Mouse (Mus musculus) forelimb bud, embryonic 11.5 days (tissue): ENCODE results near the gene Rhbdd2.

Experiments used
- DNase-seq: peaks from one replicate; pipeline ENCODE4 v3.0.0-alpha.2; 2012; ENCODE audit warnings: low read depth, low spot score

Gene Rhbdd2

DNA sequence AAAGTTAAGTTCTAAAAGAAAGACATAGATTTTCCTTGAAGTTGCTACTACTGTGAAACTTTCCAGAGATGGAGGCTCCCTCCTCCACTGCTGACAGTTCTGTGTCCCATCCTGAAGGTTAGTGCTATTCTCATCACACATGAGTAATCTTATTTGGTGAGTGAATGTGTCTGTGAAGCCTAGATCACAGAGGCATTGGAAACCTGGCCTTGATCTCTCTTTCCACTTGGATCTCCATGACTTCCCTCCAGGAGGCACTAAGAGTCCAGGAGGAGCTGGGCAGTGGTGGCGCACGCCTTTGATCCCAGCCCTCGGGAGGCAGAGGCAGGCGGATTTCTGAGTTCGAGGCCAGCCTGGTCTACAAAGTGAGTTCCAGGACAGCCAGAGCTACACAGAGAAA lies 49.6 kb downstream of the Rhbdd2 start:
- no peak for DNase-seq

DNA sequence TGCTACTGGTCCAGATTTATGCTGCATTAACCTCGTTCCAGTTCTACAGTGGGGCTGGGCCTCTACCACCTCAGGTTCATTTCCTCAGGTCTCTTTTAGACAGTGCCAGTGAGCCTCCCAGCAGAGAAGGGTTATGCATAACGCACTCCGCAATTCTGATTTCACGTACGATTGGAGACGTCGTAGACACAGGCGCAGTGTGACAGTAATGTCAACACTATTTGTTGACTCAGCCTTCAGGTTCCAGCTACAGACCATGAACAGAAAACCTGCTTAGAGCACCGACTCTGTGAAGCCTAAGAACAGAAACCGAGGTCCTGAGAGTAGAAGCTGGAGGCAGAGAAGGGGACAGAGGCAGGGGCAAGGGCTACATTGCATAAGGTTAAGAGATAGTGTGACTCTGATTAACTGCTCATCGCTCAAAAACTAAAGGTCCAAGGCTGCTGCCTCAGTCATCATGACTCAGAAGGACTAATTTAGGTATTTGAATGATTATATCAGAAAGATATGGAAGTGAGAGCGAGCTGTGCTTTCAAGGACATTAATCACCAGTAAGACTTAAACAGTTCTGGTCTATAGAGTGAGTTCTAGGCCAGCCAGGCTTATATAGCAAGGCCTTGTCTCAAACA lies 50.6 kb downstream of the Rhbdd2 start:
- no peak for DNase-seq

DNA sequence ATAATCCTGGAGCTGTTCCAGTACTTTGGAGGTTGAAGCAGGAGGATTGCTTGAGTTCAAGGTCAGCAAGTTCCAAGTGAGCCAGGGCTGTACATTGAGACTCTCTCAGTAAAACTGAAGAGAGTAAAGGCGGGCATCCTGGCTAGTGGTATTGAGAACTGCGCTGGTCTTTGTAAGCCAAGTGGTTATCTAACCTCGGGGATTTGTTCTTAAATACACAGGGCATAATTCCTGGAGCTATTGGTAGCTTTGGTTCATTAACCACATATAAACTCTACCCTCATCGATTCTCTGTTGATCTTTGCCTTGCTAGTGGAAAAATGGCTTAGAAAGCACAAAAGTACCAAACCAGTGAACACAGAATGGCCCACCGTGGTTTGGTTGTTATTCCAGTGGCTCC lies 58.0 kb downstream of the Rhbdd2 start:
- no peak for DNase-seq

DNA sequence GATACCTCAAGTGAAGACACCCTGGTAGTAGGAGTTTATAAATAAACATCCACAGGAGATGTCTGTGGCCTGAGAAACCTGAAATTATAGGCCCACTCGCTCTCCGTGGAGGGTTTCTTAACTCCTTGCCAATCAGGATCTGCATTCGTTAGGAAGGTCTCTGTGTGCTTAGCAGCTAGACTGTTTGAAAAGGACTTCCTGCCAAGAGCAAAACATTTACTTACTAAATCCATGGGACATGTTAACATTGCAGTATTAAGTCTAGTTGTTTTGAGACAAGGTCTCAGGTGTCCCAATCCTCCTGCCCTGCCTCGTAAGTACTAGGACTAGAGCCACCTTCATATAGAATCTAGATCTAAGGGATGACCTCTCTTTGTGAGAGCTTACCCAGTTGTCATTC lies 58.8 kb downstream of the Rhbdd2 start:
- DNase-seq: no peak

DNA sequence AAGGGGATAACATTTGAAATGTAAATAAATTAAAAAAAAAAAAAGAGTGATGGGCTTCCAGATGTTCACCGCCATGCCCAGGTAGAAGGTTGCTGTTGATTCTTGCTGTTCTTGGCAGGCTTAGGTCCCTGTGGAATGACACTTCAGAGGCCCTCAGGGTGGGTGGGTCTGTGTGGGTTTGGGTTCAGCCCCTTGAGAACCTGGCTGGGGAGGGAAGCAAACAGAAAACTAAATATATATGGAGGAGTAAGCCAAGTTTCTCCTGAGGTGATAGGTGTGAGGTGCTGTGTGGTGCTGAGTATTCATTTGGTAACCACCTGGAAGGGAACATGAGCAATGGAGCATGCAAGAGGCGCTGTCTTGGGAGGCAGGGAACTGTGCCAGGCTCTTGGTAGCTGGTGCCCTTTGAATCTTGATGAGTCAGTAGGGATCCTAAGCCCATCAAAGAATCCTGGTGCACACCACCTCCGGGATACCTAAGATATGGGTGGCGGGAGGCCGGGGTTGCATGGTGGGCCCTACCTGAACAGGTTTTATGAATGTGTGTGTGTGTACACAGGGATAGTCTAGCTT lies 60.9 kb downstream of the Rhbdd2 start:
- DNase-seq: no peak

DNA sequence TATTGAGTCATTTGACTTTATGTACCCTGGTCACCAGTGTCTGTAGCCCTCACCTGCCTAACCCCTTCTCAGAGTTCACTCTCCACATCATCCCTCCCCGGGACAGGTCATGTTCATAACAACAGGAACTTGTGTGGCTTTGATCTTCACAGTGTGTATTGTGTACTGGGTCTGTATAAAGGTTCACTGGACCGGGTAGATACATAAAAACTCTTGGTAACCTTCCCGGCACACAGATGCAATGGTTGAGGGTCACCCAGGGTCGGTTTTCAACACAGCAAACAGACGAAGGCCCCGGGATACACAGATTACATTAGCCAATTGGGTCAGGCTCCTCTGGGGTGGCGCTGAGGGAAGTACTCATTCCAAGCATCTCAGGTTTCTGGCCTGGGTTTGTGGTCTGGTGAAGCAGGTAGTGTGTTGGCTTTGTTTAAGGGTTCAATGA lies 62.9 kb downstream of the Rhbdd2 start:
- no peak for DNase-seq
